Mouse (Mus musculus): ENCODE results near the gene Ifitm10.

The Ifitm10 gene

GRCm38 (mm10) chr7:142389961-142390650, 16.6 kb upstream of the Ifitm10 start:
- DNase-seq, result no peak

DNA sequence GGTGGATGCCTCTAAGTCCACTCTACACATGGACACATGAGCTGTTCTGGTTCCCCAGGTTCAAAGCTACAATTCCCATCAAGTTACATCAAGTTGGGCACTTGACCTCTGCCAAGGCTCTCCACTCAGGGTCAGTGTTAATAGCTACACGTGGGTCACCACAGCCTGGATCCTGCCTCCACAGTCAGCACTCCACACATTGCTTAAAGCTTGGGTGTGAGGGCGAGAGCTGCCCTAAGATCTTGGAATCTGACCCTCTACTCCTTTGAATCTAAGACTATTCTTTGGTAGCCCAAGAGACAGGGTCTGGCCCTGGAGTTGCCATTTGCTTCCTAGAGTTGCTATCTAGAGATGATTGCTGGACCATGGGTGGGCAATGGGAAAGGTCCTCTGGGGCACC, 15.2 kb upstream of the Ifitm10 start:
- no peak for DNase-seq

GRCm38 (mm10) chr7:142388198-142388597, 14.6 kb upstream of the Ifitm10 start:
- no peak for DNase-seq

- peak; percentile 98 to 99 for DNase-seq
These were observed 14.0 kb upstream of the Ifitm10 start, which contains the start of gene Ctsd for GRCm38 (mm10) chr7:142387419-142388148. Gene Ctsd, minus strand, starts transcription at chr7:142388038.

GRCm38 (mm10) chr7:142386621-142387201, 13.2 kb upstream of the Ifitm10 start:
- DNase-seq, result peak; percentile 26 to 42

DNA sequence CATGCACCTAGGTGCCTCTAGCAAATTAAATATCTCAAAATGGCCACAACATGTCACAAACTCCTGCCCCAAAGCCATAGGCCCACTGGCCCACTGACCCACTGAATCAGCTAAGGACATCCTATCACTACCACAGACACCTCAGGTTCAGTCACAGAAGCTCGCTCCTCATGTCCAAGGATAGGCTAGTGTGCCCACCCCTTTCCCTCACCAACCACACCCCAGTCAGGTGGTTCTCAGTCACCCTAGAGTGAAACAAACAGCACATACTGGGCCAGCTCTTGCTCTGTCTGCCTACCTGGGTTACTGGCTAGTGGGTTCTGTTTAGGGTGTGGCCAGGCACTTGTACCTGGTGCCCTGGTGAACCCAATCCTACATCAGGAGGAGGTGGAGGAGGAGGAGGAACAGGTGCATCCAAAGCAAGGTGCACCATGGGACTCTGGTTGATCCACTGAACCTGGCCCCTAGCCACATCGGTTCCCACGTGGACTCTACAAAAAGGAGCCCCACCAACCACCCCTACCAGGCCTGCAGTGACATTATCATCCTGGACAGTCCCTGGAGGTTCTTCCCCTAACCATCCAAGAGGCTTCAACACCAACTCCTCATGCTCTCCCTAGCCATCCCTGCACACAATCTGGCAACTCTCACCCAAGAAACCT, 12.3 kb upstream of the Ifitm10 start:
- no peak for DNase-seq

DNA sequence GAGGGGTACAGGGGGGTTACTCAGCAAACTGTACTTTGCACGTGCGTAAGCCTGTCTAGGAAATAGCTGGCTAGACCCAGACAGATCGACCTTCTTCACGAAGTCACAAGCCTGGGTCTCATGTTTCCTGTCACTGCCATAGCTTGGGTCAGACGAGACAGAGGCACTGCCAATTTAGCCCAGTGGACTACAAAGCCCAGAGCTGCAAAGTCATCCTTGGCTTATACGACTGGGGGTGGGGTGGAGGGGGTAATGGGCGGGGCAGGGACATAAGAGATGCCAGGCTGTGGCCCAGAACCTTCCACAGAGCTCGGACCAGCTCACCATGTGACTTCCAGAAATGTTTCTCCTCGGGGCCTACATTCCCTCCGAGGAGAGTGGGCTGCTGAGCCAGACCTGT, 10.8 kb upstream of the Ifitm10 start:
- DNase-seq, result no peak

DNA sequence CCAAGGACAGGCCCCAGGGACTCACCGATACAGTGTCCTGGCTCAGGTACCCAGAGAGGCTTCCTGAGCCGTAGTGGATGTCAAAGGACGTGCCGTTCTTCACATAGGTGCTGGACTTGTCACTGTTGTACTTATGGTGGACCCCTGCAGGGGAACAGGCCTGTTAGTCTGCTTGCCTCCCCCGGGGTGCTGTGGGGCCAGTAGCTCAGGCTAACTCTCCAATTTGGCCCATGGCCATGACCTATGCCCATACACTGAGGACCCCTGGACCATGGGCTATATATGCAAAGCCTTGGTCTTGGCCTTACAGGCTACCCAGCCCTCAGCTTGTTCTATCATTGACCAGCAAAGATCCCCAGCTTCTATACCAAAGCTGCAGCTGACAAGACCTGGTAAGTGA, 9.0 kb upstream of the Ifitm10 start, which contains the start of gene Gm49369:
Gene Gm49369, minus strand, starts transcription at position 101 of the 400 bp plus-strand sequence.
- DNase-seq, result no peak

GRCm38 (mm10) chr7:142381175-142381574, 7.6 kb upstream of the Ifitm10 start:
- DNase-seq, result no peak

- DNase-seq, result no peak
These were observed 5.6 kb upstream of the Ifitm10 start for GRCm38 (mm10) chr7:142379186-142379585.

DNA sequence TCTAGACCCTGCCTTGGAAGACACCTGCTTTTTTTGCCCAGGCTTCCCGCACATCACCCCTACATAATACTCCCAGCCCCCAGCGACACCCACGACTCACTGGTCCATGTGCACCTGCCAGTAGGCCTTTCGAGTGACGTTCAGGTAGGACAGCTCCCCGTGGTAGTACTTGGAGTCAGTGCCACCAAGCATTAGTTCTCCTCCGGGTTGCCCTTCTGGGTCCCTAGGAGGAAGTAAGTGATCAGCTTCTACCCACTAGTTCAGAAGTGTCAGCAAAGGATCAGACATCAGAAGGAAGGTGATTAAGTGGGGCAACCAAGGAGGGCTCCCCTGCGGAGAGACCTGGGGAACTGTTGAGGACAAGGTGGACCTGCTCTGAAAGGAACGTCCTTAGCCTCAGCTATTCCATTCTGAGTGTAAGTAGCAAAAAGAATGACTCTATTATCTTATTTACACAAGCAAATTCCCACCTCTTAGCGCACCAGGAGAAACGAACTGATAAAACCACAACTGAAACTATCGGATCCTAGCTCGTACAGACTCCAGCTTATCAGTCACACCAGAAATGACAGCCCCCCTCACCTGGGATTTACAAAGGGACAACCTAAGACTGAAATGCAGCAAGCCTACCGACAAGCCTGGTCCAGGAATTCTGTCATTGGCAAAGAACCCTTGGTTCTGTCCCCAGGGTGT, 3.8 kb upstream of the Ifitm10 start:
- no peak for DNase-seq

- DNase-seq, result no peak
These were observed 2.5 kb upstream of the Ifitm10 start for GRCm38 (mm10) chr7:142376096-142376495.

GRCm38 (mm10) chr7:142375261-142375724, 1.7 kb upstream of the Ifitm10 start:
- DNase-seq, result peak; percentile 78 to 82

DNA sequence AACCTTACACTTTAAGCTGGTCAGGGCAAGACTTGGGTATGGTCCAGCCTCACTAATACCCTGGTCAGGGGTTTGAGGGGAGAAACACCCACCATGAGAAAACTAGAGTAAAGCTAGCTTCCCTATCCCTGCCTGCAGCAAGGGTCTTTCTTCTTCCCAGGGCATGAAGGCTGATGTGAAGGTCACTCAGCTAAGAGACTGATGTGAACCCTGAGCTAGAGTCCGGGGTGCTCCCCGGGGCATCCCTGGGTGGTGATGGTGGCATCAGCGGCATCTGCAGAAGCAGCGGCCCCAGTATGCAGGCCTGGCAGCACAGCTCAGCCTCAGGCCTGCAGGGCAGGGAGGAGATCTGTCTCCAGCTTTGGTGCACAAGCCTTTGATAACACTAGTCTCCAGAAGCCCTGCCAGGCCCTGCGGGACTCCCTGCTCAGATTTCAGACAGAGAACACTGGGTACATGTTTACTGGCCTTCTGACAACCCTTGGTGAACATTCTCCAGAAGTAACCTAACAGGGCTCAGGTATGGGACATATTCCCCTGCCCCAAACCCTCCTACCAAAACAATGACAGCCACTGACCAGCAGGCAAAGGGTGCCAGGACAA, 961 bp upstream of the Ifitm10 start:
- DNase-seq, result peak in 1 of 2 experiments; percentile 47

DNA sequence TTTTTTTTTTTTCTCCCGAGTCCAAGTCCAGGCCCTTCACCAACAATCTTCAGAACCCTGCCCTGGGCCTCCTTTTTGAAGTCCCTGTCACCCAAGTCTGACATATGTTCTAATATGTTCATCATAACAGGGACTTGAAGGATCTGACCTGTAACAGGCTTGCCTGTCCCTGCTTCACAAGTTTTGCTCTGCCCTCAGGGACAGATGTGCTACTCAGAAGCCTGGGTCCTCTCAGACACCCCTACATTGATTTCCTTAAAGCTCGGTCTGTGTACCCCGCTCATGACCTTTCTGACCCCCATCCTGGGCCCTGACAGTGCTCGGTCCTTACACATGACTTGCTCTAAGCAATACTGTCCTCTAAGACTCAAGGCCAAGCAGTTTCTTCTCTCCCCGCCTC, 514 bp downstream of the Ifitm10 start:
- DNase-seq, result no peak

DNA sequence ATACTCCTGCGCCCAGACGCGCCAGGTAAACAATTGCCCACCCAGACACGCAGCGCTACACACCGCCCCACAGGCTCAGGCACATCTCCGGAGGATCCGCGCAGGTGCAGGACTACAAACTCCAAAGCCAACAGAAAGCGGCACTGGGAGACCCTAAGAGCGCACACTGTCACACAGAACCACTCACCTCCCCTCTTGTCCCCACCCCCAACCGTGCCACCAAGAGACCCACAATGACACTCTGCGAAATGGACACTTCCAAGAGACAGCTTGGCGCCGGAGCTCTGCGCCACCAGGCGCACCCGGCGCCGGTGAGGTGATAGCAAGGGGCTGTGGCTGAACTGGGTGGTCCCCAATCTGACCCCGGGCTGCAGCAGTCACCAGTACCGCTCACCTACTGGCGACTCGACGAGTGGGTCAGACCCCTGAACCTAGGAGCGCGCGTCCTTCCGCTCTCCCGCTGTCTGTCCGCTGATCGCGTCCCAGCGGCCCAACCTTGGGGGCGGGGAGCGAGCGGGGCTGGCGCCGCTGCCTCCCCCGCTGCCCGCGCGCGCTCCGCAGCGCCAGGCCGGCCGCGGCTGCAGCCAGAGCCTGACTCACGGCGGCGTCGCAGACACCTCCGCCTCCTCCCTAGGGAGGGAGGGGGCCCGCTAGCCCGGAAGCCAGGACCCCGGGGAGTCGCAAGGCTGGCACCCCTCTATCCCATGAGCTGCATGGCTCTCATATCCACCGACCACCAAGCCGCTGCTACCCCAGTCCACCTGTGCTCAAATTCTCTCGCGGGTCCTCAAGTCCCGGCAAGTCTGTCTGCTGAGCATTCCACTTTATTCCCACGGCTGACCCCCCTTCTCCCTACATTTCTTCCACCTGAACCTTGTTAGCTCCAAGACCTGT, 1.5 kb downstream of the Ifitm10 start:
- DNase-seq, result peak; percentile 63 to 82

GRCm38 (mm10) chr7:142371398-142371767, 2.2 kb downstream of the Ifitm10 start:
- peak; percentile 75 for DNase-seq

- DNase-seq, result peak in 1 of 2 experiments; percentile 36
These were observed 2.6 kb downstream of the Ifitm10 start for GRCm38 (mm10) chr7:142370937-142371336.

DNA sequence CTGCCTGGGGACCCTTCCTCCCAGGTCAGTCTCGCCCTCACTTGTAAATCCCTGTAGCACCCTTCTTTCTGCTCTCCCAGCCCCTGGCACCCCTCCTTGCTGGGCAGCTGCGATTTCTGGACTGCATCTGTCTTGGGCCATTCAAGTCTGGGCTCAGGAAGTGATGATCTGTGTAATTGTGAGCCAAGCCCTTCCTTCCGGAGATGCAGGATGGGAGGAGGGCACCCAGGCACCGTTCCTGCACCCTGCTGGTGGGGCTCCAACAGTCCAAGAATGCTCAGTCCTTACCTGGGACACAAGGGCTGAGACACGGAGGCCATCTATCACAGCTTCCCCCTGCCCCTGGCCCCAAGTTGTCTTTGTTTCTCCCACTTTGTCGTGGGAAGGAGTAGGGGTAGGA, 3.7 kb downstream of the Ifitm10 start:
- DNase-seq, result peak; percentile 72 to 75

DNA sequence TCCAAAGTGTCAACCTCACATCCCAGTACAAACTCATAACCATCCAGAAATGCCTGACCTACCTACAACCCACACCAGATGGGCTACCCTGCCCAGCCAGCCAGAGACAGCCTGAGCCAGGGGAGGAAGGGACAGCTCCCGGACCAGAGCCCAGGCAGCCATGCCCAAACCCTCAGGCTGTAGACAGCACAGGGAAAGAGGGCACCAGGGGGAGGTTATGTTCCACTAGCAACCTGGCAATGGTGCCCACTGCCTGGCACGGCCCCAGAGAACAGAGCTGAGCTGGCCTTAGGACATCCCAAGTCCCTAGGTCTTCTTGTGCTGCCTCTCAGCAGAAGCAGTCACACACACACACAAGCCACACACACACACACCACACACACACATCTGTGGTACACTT, 4.7 kb downstream of the Ifitm10 start:
- peak; percentile 91 to 93 for DNase-seq

- DNase-seq, result no peak
These were observed 10.4 kb downstream of the Ifitm10 start for GRCm38 (mm10) chr7:142363107-142363506.

Measured in cerebellum, adult 18-20 months (tissue).